ENCODE assay signal across 18 mouse cellular contexts in the genomic region with DNA sequence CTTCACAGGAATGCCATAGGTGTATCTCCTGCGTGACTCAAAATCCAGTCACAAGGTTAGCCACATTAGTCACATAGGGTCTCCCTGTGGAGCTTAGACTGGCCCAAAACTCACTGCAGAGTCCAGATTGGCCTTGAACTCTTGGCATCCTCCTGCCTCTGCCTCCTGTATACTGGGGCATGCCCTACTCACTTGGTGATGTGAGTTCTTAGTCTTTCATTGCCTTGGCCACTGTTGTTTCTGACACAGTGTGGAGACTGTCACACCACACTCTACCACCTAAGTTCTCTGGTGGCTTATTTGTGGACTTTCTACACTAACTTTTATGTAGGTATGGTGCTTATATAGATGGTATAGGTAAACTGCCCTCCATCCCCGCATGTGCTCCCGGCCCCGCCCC.
"Had no signal": no experiment of that assay in that cellular context is flagged by ENCODE, and none has a peak within 500 bp of the region (broad histone marks: within the 10 kb centered on the region; RNA-seq: fewer than 3 reads in every experiment).

No protein-coding gene starts in this region.

- ATAC-seq: intestine, postnatal 0 days; midbrain, embryonic 13.5 days; midbrain, embryonic 16.5 days had no signal

- DNase-seq: kidney, adult 2 months; kidney, postnatal 10 days; kidney, postnatal 4 days; left cerebral cortex, postnatal 4 days; liver, embryonic 13.5 days; lung, adult 2 months; lung, postnatal 14 days; lung, postnatal 4 days; retina, postnatal 1 day; right cerebral cortex, postnatal 25 days; spleen, adult 18-20 months; thymus, adult 2 months; thymus, postnatal 14 days; thymus, postnatal 4 days had no signal

- H3K4me3 ChIP-seq: liver, embryonic 13.5 days; midbrain, embryonic 13.5 days; myocyte had no signal

- H3K27ac ChIP-seq: liver, embryonic 13.5 days had no signal

- H3K4me2 ChIP-seq: liver, embryonic 13.5 days; midbrain, embryonic 13.5 days had no signal

- H3K9ac ChIP-seq: liver, embryonic 13.5 days; midbrain, embryonic 13.5 days had no signal

- H3K9me3 ChIP-seq: liver, embryonic 13.5 days; midbrain, embryonic 13.5 days had no signal

- H3K27me3 ChIP-seq: liver, embryonic 13.5 days; midbrain, embryonic 13.5 days had no signal
